Mouse (Mus musculus): ENCODE measurements around the gene Pard3.

The Pard3 gene

DNA sequence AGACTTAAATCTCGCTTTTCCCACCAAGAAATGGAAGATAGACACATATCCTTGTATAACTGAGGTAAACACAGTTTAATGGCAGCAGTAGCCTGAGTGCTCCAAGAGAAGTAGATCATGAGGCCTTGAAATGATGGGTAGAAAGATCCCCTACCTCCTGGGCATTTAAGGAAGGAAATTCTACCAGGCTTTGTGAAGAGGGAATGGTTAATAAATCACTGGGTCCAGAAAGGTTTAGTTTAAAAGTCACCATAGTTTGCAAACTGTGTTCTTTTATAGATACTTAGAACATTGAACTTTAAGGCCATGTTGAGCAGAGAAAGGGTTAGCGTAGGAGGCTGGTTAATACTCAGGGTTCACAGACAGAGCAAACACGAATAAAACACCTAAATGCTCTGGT lies 187.8 kb downstream of the Pard3 start:
- DNase-seq = no peak

DNA sequence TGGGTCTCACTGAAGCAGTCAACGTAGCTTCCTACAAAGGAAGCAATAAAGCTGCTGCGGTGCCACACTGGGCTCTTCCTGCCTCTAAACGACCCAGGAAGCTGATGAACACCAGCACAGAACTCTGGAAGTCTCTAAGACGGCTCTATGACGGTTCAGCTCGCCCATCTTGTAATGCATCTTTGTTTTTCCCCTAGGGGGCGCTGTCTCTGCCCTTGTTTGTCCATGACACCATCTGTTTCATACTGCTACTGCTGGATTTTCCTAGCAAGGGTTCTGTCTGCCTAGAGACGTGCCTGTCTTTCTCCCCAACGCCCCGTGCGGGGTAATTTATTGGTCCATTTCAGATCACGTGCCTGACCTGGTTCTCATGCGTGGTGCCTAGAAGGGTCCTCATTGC lies 188.3 kb downstream of the Pard3 start:
- no peak for DNase-seq

DNA sequence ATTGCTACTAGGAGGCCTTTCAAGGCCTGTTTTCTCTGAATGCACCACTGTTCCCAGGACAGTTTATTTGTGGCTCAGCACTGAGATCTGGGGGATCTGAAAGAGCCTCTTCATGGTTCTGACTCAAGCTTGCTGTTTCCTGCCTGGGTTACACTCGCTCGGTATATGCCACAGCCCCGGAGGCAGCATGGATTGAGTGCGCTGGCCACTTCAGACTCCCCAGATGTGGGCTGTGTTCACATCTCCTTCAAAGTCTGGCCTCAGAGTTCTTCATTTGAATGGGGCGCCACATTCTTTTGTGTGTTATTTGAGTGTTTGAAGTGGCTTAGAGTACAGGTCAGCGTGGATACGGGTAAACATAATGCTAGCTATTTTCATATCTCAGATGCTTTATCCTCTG lies 190.9 kb downstream of the Pard3 start:
- no peak for DNase-seq

DNA sequence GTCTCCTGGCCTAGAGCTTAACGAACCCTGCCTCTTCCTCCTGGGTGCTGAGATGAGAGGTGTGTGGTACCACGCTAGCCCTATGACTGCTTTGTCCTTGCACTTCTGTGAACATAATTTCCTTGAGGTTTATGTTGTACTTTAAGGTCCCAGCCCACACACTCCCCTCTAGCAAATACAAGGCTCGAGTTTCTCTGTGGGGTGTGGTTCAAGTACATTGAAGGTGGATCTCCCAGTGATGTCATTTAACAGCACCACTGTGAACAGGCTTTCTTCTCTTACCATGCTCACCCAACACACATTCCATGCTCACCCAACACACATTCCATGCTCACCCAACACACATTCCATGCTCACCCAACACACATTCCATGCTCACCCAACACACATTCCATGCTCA lies 193.4 kb downstream of the Pard3 start:
- no peak for DNase-seq

DNA sequence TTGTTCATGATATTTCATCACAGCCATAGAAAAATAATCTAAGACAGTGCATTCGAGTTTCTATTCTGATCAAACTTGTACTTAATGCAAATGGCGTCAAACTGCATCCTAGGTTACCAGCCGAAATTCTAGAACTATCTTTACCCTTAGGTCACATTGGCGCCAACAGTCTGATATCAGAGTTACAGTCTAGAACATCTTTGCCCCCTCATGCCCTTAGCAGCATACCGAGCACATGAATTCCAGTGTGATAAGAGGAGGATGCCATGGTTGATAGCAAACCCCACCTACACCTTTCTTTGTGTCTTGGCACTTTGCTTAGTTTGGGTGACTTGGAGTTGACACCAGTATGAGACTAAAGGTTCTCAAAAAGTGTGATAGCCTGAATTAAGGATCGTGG lies 197.4 kb downstream of the Pard3 start:
- DNase-seq = no peak

DNA sequence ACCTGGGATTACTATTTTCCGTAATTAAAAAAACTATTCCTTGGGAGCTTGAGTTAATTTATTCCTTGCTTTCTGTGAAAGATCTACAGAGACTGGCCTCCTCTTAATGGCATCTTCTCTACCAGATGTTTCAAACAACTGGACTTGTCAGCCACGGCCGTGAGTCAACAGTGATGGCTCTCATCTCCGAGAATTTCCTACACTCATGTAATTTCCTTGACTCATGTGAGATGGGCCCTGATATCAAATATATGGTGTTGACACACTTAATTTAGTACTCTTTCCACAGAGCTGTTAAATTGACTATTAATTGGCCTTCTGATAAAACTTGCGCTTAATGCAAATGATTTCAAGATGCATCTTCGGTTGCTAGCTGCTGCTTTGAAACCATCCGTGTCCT lies 198.3 kb downstream of the Pard3 start:
- DNase-seq = no peak

DNA sequence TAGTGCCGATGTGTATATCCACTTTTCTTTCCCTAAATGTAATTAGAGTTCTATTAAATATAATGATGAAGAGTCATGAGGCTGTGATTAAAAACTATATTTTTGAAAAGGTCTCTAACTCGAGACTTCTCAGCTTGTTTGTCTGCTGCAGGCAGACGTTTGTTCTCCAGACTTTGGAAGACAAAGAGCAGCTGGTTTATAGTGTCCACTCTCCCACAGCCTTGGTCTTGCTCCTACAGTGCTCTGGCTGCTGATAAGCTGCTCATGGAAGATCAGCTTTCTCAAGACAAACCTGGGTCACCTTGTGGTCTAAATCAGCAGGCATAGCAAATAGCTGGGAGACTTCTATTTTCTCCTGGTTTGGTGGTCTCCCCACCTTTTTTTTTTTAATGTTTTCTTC lies 198.7 kb downstream of the Pard3 start:
- DNase-seq = no peak

DNA sequence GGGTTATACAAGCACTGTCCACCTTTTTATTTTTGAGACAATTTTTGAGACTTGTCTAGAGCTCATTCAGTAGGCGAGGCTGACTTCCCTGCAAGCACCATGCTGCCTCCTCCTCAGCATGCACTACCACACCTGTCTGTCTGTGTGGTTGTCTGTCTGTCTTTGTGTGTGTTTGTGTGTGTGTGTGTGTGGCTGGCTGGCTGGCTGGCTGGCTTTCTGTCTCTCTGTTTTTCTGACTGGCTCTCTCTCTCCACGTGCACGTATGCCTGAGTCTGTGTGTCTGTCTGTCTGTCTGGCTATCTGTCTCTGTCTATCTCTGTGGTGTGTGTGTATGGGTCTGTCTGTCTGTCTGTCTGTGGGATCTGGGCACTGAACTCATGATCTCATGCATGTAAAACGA lies 199.2 kb downstream of the Pard3 start:
- no peak for DNase-seq

DNA sequence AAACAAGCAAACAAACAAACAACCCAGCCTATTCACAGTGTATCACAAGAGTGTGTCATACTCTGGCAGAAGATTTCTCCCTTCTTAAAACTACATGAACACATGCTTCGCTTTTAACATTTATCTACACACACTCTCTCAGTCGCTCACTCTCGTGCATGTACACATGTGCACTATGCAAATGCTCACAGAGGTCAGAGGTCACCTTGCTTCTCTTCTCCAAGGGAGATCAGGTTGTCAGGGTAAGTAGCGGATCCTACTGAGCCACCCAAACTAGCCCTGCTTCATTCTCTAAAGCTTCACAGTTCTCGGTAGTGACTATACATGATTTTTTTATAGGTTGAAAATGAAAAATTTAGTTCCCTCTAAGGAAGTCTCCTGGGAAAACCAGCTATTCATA lies 199.8 kb downstream of the Pard3 start:
- no peak for DNase-seq

DNA sequence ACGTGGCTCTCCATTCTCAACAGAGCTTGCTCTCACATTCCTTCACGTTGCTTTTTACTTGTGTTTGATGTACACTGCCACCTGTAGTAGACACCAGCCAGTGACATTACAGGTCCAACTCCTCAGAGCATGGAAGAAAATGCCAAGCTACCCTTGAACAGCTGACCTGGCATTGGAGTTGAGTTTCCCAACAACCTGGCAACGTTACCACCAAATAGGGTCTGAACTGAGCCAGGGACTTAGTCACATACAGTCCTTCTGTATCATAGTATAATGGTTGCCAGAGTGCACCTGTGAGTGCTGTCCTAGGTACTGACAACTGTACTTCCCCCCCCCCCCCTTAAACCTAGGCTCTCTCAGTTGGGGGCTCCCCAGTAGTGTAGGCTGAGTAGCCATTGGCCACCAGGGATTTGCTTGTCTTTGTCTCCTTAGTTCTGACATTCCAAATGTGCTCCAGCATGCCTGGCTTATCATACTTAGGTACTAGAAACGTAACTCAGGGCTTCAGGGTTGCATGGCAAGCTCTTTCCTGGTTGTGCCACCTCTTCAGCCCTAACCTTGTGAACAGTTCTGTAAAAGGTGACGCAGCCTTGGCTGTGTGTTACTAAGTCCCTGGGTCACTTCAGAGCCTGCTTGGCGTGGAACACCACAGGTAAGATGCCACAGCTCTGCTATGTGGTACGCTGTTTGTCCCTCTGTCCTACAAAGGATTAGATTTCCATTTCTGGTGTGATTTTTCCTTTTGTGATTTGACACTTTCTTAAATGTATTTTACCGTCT lies 201.2 kb downstream of the Pard3 start:
- DNase-seq = no peak

DNA sequence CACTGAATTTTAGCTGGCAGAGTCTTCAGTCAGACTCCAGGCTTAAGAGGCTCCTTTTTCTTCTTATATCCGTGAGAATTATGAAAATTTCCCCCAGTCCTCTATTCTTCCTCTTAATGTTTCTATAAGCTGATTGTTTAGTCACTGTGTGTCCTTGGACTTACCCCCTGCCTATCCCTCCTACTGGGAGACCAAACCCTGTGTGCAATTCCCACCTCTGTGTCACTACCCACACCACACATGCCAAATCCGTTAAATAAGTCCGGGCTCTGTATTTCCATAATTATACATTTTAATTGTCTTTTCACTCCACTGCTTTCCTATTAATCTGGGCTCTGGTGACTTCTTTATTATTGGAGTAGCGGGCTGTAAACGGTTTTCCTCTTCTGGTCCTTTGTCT lies 203.1 kb downstream of the Pard3 start:
- no peak for DNase-seq

DNA sequence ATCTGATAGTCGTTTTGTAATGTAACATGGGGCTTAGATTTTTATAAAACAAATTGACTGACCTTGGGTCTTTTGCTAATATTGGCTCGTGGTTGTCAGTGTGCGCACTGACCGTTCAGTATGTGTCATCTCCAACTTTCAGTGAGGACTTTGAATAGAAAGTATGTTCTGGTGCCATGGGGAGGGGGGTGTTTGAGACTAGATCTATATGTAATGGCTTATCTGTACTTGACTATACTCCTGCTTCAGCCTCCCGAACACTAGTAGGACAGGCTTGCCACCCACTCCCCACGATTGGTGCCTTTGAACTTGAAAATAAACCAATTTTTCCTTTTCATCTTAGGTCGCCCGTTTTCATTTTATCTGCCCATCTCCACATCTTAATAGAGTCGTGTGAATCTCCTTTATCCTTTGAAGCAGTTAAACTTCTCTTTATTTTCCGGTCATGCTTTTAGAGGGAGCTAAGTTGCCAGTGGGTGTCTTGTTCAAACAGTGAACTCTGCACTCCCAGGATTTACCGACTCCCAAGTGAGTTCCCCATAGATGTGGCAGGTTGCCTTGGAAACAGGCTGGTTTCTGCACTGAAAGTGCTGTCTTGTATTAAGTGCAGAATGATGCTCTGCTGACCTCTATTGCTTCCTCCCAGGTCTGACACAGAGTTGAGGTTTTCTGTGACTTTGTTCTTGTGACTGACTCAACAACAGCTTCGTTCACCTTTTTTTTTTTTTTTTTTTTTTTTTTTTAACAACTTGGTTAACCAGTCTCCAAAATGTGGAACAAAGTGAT lies 204.7 kb downstream of the Pard3 start:
- no peak for DNase-seq

DNA sequence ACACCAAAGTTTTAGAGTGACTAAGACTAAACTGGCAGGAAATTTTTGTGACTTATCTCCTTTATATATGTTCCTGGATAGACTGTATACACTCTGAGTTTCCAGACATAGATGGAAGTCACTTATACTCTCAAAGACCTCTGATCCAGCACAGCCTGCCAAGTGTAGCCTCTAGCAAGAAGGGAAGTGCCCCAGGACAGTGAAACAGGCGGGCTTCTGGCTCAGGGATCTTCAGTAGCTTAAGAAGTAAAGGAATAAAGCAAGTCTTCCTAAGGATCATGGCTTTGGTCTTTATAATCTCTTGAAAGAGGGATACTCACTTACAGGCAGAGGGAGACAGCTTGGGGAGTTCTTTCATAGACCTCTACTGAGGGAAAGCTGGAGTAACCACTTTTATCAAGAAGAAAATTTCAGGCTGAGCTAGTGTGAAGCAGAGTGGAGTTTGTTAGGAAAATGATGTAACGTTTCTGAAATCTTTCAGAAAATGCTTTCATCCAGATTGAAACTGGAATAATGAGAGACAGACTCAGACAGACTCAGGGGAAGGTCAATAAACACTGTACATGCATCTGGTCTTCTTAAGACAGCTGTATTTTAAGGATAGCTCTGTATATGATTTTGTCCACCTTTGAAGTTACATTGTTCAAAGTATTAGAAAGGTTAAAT lies 205.5 kb downstream of the Pard3 start:
- DNase-seq = no peak

DNA sequence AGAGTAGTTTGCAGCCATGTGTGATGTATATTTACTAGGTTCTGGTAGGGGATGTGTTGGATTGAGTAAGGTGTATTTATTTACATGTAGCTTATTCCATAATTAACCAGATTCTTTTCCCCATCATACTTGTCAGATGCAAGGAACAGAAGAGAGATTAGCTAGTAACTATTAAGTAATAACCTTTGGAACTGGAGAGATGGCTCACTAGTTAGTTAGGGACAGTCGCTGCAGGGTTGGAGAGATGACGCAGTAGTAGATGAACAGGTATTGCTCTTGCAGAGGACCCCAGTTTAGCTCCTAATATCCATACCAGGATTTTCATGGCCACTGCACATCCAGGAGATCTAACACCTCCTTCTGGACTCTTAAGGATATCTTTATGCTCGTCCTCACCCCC lies 207.5 kb downstream of the Pard3 start:
- no peak for DNase-seq

DNA sequence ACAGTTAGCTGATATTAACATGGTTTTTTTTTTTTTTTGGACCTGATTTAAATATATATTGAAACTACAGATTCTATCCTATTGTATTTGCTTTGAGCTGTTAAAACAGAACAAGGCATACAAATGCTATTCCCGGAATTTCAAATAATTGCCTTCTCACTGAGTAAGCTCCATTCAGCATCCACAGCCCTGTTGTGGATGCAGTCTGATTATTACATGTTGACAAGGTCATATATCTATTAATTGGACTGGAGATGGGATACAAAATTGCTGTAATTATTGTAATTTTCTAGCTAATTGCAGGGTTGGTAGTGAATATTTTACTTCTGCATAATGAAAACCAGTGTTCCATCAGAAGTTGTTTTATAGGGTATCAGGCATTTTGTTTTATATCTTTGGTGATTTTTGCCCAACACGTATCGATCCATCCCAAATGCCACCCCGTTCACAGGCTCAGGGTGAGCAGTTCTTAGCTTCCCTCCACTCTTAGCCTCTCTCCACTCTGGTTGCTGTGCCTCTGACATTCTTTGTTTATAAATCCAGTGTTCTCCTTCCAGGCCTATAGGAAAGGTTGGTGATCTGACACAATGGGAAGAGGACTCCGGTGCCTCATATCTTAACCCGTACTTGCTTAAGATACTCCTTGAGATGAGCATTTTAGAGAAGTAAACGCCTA lies 216.7 kb downstream of the Pard3 start:
- DNase-seq = no peak

DNA sequence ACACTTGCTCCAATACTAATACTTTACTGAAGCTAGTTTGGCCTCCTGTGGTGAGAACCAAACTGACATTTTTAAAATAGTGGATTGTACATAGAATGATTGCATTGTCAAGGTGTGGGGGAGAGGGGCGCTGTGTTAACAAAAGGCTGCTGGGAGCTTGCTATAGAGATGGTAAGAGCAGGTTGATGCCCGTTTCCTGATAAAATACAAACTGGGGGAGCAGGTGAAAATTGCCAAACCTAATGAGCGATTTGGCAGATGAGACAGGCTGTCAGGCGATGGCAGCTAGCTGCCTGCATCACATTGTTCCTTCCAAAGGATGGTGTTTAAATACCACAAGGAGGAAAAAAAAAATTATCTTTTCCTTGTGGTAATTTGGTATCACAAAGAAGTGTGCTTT lies 217.3 kb downstream of the Pard3 start:
- no peak for DNase-seq

DNA sequence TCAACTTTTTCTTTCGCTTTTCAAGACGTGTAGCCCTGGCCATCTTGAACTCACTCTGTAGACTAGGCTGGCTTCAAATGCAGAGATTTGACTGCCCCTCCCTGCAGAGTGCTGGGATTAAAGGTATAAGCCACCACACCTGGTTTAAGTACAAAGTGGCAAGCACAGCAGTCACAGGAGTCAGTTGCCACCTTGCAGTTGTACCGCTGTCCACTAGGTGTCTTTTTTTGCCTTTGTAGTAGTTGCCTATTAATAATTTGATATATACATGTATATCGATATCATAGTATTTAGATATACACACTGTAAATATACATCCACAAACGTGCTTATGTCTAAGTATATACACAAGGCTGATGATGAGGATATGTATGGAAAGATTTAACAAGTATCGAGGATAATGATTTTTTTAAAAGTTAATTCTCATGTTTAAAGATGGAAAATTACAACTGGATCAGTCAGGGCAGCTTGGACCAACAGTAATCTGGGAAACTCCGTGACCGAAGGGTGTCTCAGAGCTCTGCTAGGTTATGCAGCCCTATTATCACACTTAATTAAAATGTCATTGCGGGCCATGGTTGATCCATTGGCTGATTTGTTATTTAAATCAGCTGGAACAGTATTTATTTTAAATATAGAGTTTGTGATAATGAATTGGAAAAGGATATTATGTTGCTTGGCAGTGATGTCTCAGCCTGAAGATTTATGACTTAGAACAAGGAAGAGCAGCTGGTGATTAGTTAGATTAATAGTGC lies 220.9 kb downstream of the Pard3 start:
- no peak for DNase-seq

DNA sequence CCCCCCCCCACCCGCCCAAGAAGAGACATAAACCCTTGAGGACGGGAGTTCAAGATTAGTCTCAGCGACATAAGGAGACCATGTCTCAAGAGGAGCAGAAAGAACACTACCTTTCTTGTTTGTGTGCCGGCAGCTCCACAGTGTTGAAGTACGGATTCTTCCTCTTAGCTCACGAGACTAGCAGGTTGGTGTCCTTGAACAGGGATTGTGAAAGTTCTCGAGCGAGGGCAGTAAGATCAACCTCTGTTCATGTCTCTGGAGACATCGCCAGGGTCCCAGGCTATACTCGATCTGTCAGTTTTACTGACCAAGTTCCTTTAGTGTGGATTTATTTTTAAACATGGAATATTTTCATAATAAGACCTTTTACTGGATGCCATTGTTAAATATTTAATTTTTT lies 224.1 kb downstream of the Pard3 start:
- DNase-seq = no peak

DNA sequence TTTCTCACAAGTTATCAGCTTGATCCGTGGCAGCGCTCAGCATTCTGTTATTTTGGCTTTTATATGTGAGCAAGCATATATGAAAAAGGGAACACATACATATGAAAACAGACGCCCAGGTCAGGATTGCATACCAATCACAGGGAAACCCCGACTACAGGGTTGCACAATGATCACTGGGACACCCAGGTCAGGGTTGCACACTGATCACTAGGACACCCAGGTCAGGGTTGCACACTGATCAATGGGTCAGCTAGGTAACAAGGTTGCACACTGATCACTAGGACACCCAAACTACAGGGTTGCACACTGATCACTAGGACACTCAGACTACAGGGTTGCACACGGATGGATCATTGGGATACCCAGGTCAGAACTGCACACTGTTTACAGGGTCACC lies 228.6 kb downstream of the Pard3 start:
- DNase-seq = no peak

DNA sequence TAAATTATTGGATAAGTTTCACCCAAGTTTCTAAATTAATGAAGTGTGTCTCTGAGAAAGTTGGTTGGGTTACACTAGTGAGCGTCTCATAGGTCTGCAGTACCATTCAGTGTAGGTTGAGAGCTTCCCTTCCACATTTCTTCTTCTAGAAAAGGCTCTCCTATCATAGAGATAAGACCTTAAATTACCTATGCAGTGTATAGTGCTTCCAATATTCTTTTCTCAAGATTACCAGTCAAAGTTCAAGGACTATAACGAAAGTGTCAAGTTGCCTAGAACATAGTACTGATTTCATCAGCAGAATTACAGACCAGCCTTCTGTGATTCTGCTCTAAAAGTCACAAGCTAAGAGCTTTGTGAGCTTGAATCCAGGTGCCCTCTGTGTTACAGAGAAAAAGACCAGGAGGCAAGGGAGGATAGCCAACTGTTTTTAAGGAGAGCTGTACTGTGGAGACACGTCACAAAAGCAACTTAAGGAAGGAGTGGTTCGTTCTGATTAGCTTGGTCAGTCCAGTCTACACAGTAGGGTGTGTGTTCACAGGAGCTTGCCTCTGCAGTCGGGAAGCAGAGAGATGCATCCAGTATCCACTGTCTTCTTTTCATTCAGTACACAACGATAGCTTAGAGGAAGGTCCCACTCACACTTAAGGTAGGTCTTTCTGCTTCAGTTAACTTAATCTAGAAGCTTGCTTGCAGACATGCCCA lies 229.5 kb downstream of the Pard3 start:
- no peak for DNase-seq

DNA sequence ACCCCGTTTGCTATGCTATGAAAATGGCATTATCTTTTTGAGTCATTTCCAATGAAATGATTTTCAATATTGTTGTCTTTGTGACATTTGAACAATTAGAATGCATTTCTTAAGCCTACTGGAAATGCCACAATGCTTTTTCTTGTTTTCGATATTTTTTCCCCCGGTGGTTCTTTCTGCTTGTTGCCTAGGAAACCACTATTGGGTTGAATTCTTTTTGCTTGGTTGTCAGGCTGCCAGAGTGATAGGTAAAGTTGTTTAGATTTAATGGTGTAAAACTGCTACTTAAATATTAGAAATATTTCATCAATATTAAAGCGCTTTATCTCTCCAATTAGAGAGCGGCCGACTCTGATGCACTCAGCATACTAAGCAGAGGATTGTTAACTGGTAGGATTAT lies 230.4 kb downstream of the Pard3 start:
- no peak for DNase-seq

DNA sequence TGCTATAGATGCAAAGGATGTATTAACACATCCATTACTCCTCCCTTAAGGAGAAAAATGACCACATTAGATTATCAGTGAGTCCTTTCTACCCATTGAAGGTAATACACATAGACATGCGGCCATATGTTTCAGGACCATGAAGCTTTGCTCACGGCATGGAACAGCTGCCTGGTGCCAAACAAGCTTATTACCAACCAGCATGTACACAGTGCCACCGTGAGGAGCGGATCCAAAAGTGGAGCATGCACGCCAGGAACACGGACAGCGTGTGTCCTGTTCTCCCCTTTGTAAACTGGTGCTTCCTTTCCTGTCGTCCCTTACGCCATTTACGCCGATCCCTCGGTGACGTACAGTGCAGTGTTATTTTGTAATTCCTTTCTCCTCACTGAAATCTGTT lies 232.2 kb downstream of the Pard3 start:
- no peak for DNase-seq

Data from thymus, postnatal 25 days (tissue).